Mouse (Mus musculus): ENCODE results near the gene Ptgds. TPM values are rescaled to one million over a fixed set of nuclear protein-coding genes. Genes with fewer than 3 reads are reported as not detected.

The Ptgds gene
- not detected for polyA plus RNA-seq (2017; shearing (Covaris generic))

DNA sequence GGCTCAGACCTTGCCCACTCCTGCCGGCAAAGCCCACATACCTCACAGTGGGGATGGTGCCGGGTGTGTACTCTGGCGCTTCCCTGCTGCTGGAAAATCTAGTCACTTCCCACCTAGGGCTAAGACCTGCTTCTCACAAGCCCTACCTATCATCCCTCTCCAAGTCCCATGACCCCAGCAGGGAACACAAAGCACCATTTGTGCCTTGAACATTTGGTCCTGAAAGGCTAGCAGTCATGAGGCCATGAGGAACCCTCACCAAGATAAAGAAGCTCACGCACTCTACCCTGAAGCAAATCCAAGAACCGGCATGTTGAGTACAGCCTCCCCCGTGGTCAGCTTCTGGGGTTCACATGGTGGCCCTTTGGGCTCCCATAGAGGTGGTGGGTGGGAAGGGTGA, at the start of gene Ptgds:
Gene Ptgds, minus strand, starts transcription at position 78 of the 400 bp plus-strand sequence.
- no peak for ATAC-seq

DNA sequence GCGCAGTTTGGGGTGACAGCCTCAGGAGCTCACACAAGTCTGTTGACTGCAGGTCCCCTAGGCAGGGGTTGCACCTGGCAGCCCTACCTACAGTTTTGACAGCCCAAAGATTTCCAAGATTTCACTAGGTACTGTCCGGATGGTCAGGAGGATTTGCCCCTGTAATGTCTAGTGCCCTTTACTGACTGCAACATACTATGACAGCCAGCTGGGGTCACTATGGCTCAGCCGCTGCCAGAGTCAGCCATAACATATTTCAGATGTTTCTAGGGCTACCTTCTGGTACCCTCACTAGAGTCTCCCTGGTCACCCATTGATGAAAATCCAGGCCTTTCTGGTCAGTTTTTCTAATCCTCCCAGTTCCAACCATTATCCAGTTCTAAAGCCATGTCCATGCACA, 40.1 kb upstream of the Ptgds start:
- peak; percentile 57 for ATAC-seq

- ATAC-seq, result peak; percentile 57
Observed at GRCm38 (mm10) chr2:25506964-25507363, 37.1 kb upstream of the Ptgds start.

DNA sequence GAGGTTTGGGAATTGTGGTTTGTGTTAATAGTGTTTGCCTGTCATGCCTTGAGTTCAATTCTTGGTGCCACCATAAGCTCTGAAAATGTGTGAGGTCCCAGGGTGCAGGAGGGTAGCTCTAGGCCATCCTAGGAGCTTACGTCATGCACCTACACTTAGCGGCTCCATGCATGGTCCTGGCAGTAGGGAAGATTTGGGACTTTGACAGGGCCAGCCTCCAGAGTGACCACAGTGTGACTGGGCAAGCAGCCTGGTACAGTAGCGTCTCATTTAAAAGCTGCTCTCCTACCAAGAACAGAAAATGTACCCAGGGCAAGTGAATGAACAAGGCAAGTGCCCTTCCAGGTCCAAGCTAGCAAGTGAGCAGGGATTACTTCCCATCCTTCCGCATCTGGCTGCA, 36.0 kb upstream of the Ptgds start:
- no peak for ATAC-seq

DNA sequence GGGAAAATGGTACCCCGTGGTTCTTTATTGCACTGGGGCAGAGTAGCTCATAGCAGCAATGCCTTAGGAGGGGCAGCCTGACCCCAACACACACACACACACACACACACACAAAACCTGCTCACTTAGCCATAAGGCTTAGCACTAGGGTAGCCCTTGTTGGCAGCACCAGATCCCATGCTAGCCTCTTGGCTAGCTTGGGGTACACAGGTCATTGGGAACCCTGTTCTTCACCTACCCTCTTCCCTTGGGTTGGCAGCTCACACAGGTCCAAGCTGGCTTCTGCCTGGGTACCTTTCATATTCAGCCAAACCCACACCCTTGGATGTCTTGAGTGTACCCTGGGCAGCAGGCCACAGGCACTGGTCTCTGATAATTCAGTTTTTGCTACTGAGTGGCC, 35.2 kb upstream of the Ptgds start:
- no peak for ATAC-seq

DNA sequence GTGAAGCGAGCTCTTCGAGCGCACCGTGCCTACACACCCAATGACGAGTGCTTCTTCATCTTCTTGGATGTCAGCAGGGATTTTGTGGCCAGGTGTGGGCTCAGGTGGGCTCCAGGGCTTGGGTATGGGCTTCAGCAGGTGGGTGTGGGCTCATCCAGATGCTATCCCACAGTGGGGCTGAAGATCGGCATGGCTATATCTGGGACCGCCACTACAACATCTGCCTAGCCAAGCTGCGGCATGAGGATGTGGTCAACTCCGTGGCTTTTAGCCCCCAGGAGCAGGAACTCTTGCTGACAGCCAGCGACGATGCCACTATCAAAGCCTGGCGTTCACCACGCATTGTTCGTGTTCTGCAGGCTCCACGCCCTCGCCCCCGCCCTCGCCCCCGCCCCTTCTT, 34.7 kb upstream of the Ptgds start:
- ATAC-seq, result no peak

- no peak for ATAC-seq
Observed at GRCm38 (mm10) chr2:25502726-25503125, 32.9 kb upstream of the Ptgds start.

DNA sequence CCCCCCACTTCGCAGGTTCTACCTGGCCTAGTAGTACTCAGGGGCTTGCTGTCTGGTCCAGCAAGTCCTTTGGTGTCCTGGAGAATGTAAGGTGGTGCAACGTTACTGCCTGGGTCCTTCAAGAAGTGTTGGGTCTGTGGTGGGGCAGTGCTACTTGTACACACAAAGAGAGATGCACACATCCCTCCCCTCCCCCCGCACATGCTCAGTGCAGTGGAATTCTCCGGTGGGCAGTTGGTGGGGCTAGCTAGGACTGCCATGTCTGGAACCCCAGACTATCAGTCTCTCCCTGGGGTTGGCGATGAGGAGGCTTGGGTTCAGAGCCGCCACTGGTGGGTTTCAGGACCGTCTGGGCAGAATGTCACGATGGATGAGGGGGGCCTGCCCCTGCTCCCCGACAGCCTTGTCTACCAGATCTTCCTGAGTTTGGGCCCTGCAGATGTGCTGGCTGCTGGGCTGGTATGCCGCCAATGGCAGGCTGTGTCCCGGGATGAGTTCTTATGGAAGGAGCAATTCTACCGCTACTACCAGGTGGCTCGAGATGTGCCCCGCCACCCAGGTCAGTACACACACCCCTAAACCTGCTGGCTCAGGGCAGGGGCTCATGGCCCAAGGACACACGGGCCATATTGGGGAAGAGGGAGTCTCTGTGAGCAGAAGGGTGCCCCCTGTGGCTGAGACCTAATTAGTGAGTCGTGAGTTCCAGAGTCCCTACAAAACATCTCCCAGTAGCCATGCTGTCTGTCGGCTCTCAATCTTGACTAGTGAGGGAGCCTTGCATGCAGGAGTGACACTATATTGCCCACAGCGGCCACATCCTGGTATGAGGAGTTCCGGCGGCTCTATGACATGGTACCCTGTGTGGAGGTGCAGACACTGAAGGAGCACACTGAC, 32.0 kb upstream of the Ptgds start, which contains the start of gene C8g:
Gene C8g, minus strand, starts transcription at position 127 of the 894 bp plus-strand sequence.
- ATAC-seq, result no peak

DNA sequence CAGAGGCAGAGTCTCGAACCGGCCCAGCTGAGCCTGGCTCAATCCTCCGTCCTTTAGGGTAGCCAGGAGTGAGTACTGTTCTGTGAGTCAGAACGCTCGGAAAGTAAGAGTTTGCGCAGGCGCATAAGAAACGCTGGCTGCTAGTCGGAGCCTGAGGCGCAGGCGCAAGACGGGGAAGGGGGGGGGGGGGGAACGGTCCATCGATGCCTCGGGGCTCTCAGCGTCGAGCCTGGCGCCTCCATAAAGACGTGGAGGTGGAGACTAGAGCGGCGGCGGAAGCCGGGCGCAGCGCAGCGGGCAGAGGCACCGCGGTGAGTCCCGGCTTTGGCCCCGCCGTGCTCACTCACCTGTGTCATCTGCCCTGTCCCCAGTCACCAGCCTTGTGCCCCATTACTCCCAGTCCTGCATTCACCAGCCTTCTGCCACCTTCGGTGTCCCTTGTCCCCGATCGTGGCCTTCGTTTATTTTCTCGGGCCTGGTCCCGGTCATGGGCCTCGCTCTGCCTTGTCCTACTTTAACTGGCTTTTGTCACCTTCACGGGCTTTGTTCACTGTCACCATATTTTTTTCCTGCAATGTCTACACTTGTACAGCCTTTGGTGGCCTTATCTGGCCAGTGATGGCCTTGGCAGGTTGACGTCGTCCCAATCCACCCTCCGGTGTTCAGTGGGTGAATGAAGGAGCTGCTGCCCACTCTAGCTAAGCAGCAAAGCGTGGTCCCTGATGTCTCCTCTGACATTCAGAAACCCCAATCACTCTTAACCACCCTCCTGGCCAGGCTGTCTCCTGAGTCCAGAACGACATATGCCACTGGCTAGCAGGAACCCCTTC, 30.9 kb upstream of the Ptgds start, which contains the start of gene Fbxw5:
Gene Fbxw5, plus strand, starts transcription at position 175 of the 830 bp plus-strand sequence.
- peak; percentile 92 for ATAC-seq

DNA sequence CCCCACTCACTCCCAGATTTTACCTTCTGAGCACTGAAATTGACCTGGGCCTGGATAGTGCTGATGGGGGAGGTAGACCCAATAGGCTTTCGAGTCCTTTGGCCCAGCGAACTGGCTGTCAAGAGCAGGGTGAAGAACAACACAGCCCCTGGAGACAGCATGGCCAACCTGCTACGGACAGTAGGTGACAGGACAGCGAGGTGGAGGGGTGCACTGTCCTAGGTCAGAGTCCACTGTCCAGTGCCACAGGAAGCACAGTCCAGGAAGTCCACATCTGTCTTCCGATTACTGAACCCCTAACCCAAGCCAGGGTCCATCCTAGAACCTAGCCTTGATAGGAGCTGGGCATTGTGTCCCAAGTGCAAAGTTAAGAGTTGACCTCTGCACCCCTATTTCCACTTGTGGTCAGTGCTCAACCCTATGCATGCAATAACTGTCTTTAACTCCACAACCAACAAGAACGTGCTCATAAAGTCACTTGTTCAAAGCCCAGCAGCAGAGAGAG, 30.3 kb upstream of the Ptgds start:
- ATAC-seq, result no peak

- no peak for ATAC-seq
Observed at GRCm38 (mm10) chr2:25498622-25499478, 29.0 kb upstream of the Ptgds start.

DNA sequence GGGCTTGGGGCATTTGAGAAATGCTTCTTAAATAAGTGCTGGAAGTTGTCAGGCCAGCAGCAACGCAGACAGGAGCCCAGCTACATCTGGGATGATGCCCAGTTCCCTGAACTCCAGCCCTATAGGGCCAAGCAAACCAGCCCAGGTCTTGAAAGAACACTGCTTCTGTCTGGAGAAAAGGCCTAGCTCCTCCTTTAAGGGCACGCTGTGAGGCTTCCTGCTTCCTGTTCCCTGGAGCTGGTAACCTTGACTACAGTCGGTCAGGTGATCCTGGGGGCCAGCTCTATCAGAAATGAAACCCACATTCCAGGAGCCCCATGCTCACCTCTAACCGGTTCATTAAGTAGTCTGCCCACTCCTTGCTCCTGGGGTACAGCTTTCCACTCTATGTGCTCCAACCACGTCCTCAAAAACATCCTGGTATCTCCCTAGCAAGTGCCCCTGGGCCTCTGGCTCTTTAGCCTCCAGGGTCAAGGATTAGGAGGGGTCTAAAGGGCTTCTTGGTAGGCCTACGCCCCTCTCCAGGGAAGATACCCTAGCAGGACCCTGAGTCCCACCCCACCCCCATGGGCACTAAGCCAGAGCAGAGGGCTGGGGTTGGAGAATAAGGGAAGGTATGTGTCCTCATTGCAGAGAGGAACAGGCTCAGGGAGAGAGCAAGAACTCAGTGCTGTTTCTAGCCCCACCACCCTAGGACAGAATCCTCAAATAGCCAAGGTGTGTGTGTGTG, 28.2 kb upstream of the Ptgds start:
- peak; percentile 16 for ATAC-seq

DNA sequence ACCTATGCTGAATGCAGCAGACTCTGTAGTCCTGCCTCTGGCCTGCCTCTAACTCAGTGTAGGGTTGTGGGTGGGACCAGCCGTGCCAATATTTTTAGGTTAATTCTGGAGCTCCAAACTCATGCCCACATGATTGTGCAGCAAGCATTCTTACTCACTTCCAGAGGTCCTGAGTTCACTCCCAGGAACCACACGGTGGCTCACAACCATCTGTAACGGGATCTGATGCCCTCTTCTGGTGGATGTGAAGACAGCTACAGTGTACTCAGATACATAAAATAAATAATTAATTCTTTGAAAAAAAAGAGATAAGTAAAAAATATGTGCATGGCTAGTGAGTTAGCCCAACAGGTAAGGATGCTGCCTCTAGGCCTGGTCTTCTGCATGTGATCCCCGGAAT, 26.6 kb upstream of the Ptgds start:
- no peak for ATAC-seq

DNA sequence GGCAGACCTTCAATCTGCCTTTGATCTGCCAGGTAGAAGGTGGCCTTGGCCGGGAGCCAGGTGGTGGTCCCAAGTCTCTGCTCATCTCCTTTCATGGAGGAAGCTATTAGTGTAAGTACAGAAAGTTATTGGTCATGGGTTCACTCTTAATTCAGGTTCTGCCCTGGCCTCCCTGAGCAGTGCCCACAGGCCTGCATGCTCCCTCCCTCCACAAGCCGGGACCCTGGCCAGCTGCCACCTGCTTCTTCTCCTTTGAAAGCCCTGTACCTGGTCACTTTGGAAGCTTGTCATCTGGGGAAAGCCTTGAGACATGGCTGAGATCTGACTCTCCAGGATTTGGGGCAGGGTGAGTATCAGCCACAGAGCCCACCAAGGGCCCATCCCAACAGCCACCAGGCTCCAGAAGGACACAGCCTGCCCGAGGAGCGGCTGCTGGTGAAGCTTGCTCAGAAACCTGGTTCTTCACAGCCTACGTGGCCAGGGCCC, 23.7 kb upstream of the Ptgds start, which contains the start of gene Lcn12:
Gene Lcn12, minus strand, starts transcription at position 436 of the 486 bp plus-strand sequence.
- no peak for ATAC-seq

DNA sequence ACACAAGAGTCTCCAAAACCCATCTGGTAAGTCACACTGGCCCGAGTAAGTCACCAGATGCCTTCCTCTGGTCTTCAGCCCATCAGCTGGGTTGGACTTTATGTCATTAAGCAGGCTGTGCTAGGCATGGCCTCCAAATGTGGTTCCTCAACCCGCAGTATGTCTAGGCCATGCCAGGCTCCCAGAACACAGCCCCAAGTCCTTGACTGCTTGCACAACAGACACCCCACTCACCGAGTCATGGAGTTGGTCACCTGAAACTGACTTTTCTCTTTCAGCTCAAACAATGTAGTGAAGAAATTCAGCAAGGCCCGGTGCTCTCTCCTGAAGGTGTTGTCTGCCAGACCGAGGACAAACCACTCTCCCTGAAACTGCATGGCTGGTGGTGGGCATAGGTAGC, 23.1 kb upstream of the Ptgds start:
- no peak for ATAC-seq

DNA sequence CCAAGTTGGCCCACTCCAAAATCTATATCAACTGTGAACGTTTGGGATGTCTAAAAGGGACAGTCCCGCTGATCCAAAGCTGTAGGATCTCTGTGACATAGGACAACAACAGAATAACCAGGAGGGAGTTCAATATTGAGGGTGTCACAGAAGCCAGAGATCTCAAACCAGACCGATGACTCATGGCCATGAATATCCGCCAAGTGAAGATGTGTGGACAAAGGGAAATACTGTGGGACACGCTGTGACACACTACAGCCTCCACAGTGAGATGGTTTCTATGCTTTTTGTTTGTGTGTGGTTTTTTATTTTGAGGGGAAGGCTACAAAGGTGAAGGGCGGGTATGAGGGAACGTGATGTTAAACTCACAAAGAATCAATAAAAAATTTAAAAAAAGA, 18.8 kb upstream of the Ptgds start:
- no peak for ATAC-seq

GRCm38 (mm10) chr2:25487965-25488670, 18.3 kb upstream of the Ptgds start:
- no peak for ATAC-seq

DNA sequence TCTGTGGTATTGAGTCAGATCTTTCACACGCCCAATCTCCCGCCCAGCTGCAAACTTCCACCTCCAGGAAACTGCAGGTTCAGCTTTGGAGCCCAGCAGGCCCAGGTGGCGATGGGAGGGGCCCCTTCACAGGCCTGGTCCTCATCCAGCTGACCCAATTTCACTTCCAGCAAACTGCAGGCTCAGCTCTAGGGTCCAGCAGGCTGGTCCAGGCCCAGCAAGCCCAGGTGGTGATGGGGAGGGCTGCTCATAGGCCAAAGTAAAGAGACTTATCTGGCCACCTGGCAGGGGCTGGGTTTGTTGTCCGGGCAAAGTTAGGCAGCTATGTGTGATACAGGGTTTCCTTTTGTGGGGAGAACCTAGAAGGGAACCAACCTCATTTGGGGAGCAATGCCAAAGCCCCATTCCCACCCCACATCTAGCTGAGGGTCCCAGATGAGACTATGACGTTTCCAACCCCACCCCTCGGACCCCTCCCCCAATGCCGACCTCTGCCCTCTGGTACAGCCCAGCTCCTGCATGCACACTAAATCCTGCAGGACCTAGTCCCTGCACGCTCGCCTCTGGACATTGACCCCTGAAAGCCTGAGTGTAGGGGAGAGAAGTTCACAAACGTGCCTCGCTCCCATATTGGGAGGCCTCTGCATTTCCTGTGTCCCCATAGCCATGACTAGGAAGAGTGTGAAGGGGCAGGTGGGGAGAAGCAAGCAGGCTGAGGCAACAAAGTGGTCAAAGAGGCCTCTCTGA, 15.2 kb upstream of the Ptgds start:
- ATAC-seq, result no peak

DNA sequence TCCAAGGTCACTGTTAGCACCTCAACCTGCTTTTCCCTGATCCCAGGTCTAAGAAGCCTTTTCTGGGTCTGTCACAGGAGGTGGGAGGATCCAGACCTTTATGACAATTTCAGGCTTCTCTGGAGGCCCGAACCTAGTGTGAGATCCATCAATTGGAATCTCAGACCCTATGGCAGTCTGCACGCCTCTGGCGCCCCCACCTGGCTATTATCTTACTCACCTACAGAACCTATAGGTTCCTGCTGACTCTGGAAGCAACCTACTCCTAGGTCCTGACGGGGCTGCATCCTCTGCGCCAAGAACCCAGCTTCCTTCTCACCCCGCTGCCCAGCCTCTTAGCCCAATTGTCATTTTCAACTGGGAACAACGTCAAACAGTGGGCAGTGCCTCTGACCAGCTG, 13.1 kb upstream of the Ptgds start:
- ATAC-seq, result peak; percentile 97

GRCm38 (mm10) chr2:25480541-25480940, 10.7 kb upstream of the Ptgds start:
- no peak for ATAC-seq
